Mouse (Mus musculus) ES-CJ7 (cell line): Measurements from ENCODE around the gene Slc25a22.

Experiments
- DNase-seq: peaks from one replicate; pipeline ENCODE4 v3.0.0; 2011; ENCODE audit warnings: low read depth, low spot score

Slc25a22 gene

GRCm38 (mm10) chr7:141437178-141438120 is at the start of gene Slc25a22:
Gene Slc25a22, minus strand, starts transcription at chr7:141437892.
- peak; percentile 78 for DNase-seq

DNA sequence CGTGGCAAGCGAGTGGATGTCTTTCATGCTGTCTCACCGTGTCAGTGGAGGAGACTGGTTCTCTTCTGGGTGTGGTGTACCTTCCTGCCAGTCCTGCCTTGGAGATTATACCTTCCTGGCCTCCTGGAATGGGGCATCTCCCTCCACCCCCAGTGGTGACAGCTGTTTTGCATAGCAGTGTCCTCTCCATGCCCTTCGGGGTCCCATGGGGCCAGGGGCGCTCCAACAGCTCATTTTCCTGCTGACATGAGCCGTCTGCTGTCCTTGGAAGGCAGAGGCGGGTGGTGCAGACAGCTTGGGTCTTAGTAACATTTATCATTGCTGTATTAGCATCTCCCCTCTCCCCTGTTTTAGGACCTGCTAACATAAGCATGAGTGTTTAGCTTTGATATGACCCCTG is 49.4 kb upstream of the Slc25a22 start:
- no peak for DNase-seq

DNA sequence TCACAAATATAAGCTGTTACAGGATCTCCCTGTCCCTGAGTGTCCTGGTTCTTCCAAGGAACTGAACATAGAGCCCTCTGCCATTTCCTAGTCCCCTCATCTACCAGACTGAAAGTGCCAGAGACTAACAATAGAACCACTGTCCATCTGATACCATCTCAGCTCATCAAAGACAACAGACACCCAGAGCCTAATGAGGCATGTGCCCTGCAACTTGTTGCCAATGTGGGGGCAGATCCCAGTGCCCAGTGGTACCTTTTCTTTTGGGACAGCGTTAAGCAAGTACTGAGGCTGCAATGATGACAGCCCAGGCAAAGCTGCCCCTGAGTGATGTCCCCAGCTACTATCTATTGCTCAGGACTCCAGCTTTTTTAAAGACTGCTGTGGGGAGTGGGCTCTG is 48.5 kb upstream of the Slc25a22 start:
- DNase-seq = no peak

DNA sequence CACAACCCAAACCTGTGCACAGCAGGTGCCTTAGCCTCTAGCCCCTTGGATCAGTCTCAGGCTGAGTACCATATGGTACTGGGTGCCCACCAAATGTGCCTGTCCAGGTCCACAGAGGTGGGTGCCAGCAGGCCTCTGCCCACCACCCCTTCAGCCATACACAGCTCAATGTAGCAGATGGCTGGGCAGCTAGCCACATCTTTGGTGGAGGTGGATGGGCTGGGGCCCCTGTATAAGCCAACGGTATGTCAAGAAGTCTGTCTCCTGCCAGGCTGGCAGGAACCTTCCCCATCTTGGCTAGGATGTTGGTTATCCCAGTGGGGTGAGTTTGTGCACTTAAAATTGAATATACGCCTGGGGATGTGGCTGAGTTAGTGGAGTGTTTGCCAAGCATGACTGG is 47.9 kb upstream of the Slc25a22 start:
- no peak for DNase-seq

DNA sequence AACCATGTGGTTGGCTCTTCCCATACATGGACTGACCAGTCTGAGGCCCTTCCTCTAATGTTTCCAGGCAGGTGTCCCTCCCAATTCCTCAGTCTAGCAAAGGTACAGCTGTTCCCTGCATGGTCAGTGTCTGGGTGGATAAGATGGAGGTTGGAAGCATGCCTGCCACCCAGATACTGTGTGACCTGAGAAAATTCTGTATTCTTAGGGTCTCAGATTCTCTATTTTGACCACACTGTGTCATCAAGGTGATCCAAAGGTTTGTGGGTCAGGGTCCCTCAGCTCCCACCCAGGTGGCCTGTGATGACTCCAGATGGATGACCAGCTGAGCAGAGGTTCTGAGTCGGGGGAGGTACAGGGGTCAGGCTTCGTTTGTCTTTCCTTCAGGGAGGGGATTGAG is 47.5 kb upstream of the Slc25a22 start:
- no peak for DNase-seq

GRCm38 (mm10) chr7:141484186-141485120 is 46.8 kb upstream of the Slc25a22 start:
- no peak for DNase-seq

GRCm38 (mm10) chr7:141483114-141483653 is 45.5 kb upstream of the Slc25a22 start:
- DNase-seq = no peak

GRCm38 (mm10) chr7:141482531-141483024 is 44.9 kb upstream of the Slc25a22 start:
- no peak for DNase-seq

GRCm38 (mm10) chr7:141481498-141482401 is 44.1 kb upstream of the Slc25a22 start:
- DNase-seq = peak; percentile 59

- DNase-seq = peak; percentile 82
Observed at GRCm38 (mm10) chr7:141480842-141481497, 43.3 kb upstream of the Slc25a22 start.

GRCm38 (mm10) chr7:141478270-141478748 is 40.6 kb upstream of the Slc25a22 start:
- no peak for DNase-seq

GRCm38 (mm10) chr7:141477578-141478269 is 40.0 kb upstream of the Slc25a22 start:
- no peak for DNase-seq

DNA sequence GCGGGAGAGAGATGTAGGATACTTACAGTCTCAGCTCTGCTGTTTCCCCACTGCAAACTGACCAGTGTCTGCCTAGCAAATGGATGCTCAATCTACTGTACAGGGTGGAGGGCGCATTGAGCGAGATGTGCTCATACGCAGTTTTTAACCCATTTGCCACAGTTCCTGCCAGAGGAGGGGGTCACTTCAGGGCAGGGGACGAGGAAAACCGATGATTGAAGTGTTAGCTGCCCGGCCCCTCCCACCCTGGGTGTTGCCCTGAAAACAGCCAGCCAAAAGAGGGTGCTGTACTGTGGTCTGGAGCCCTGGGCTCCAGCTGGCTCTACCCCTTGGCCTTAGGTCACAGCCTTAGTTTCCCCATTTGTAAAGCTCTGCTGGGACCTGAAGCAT is 39.3 kb upstream of the Slc25a22 start:
- DNase-seq = no peak

DNA sequence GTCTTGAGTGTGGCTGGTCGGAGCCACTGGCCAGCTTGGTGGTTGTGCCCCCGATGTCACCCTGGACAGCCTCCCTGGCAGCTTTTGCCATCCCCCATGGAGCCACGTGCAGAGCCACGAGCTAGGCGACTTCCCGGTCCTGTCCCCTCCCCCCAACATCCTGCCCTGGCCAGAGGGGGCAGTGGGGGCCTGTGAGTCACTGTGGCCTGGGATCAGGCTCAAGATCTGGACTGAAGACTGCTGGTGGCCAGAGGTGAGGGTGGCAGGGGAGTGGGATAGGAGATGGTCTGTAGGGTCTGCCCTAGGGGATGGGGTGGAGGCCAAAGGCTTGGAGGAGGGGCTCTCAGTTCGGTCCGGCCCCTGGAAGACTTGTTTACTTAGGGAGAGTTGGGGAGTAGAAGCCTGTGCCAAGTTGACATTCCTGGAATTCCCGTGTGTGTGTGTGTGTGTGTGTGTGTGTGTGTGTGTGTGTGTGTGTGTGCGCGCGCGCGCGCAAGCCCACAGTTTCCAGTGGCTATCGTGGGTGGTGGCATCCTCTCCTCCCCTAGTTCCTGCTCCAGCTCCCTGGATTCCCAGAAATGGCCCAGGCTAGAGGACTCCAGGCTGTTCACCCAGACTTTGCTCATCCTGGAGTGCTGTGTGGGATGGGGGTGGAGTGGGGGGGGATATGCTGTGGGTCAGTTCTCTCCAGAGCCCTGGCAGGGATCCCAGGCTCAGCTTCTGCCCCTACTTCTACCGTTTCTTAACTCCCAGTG is 38.7 kb upstream of the Slc25a22 start:
- peak; percentile 71 for DNase-seq

DNA sequence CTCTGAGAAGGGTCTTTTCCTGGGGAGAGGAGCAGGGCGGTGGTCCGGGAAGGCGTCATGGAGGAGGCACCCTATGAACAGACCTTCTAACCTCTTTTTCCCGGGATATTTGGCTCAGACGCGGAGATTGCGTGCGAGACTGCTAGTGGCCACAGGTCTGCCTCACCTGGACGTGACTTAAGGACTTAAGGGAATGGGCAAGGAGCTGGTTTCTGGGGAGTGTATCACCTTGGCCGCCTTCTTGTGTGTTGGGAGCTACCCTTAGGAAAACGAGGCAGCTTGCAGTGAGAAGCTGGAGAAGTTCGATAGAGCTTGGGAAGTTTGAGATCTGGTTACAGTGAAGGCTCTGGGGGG is 38.1 kb upstream of the Slc25a22 start:
- peak; percentile 17 for DNase-seq

DNA sequence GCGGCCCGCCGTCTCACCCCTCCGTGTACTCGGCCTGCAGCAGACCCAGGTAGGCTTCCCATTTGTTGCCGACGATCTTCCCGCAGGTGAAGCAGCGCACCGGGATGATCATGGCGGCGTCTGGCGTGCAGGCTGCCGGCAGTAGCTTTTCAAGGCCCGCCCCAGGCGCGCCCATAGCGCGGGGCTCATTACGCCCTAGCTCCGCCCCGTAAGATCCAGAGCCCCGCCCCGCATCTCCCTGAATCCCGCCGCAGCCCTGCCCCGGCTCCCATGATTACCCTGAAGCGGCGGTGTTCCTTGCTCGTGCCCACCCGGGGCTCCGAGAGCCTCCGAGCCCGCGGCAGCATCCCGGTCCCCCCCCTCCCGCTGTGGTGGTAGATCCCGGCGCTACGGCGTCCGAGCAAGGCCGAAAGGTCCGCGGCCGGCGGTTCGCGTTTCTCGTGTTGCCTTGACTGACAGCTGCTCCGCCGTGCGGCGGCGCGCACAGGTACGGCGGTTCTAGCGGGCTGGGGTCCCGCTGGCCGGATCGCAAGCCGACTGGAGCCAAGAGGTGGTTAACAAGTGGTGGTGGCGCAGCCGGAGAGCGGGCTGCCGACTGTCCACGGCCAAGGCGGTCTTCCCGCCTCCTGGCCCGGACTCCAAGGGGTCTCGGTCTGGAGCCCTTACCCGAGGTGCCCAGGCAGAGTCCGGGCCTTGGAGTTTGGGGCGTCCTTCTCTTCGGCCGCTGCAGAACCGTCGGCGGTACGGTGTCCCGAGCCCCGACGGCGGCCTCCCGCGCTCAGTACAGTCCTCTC is 37.5 kb upstream of the Slc25a22 start, which contains the start of the genes Polr2l and Tspan4:
Polr2l (minus strand) TSS at position 122 of the 794 bp plus-strand sequence.
Tspan4 (plus strand) TSS at position 230 of the 794 bp plus-strand sequence.
- DNase-seq = peak; percentile 88

DNA sequence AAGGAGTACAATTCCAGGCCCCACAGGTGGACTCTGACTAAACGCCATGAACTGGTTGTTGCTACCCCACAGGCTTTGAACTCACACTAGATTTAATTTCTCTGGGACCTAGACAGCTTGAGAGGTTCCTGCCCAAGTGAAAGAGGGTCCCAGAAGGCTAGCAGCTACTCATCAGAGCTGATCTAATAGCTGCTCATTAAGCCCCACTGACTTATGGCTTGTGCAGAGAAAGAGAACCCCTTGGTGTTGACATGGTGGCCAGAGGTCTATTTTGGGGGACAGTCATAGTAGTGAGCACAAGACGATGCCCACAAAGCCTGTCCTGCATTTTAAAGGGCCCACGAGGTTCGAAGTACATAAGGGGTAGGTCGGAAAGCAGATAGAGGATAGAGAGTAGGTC is 36.5 kb upstream of the Slc25a22 start:
- DNase-seq = no peak

DNA sequence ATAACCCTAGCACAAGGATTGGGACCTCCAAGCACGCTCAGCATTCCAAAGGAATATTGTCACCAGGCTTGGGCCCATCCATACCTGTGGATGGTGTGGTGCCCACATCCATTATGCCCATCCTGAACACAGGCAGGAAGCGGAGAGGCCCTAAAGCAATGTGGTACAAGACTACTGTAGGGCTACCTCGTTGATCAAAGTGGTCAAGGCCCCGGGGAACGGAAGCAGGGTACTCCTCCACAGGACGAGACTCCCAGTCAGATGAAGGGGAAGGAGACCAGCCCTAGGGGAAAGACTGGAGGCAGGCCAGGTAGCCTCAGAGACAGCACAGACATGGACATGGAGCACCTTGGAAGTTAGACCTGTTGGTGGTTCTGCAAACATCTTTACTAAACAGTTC is 35.1 kb upstream of the Slc25a22 start:
- DNase-seq = no peak
